Mouse (Mus musculus): Measurements from ENCODE around the gene Cgrrf1. TPM values are rescaled to one million over a fixed set of nuclear protein-coding genes. Genes with fewer than 3 reads are reported as not detected.

Gene Cgrrf1
- polyA plus RNA-seq, 1 experiment from 2014 or later, result 35.3 TPM

DNA sequence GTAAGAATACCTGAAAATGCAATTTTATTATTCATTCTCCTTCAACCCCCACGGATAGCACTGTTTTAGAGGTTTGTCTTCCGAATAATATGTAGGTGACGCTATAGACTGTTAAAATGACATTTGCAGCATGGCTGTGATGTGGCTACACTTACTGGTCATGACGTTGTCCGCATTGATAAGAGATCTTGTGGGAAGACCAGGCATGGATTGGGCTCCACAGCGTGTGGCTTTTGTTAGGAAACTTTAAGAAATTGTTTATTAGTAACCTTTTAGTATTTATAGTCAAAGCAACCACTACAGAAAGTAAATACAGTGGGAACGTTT is 53.5 kb downstream of the Cgrrf1 start:
- ChIA-PET POLR2A (interaction anchor here (1.9 kb wide), 1 partner anchor 80 kb away, joined by 4 read pairs; no protein-coding TSS in a partner anchor), CTCF (interaction anchor here (9.2 kb wide), 1 partner anchor 200 kb away, joined by 90 read pairs; no protein-coding TSS in a partner anchor)
- ATAC-seq (no peak), DNase-seq (ENCODE audit: low read depth, low spot score) (no peak)
- TF ChIP-seq CTCF (IDR thresholded peaks at IDR 0.05), result no peak
- in situ Hi-C loops (cut with MboI; ENCODE audit: low pct_unique_long_range_greater_than_20kb), result loop anchor here (5.0 kb wide), 2 partner anchors 82 to 117 kb away; no protein-coding TSS in a partner anchor
- H3K27me3 ChIP-seq, result no peaks in the 10 kb centered on the region

DNA sequence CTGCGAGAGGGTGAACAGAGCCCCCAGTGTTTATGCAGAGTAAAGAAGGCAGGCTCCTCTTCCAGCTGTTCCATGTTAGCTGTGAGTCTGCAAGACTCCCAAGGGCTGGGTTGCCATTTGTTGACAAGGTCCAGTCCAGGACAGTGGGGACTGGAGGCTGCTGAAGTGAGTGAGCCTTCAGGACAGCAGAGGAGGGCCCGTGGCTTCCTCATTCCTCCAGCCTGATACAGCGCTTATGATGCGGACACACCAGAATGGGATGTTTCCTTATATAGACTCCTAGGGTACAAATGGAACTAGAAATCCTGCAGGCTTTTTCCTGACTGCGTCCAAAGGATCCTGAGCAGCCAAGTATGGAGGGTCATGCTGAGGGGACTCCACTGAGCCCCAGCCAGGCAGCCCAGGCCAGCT is 54.0 kb downstream of the Cgrrf1 start:
- POLR2A ChIA-PET, result interaction anchor here (1.0 kb wide), 1 partner anchor 13 kb away, joined by 3 read pairs; no protein-coding TSS in a partner anchor
- no peaks in the 10 kb centered on the region for H3K27me3 ChIP-seq
- no peak for TF ChIP-seq CTCF (IDR thresholded peaks at IDR 0.05)
- no peak for ATAC-seq
- no peak for DNase-seq (ENCODE audit: low read depth, low spot score)
- in situ Hi-C loops (cut with MboI; ENCODE audit: low pct_unique_long_range_greater_than_20kb), result loop anchor here (5.0 kb wide), 2 partner anchors 81 to 116 kb away; no protein-coding TSS in a partner anchor
- CTCF ChIA-PET, result interaction anchor here (1.5 to 2.4 kb wide), 2 partner anchors 67 to 201 kb away, joined by 3 to 11 read pairs; no protein-coding TSS in a partner anchor

DNA sequence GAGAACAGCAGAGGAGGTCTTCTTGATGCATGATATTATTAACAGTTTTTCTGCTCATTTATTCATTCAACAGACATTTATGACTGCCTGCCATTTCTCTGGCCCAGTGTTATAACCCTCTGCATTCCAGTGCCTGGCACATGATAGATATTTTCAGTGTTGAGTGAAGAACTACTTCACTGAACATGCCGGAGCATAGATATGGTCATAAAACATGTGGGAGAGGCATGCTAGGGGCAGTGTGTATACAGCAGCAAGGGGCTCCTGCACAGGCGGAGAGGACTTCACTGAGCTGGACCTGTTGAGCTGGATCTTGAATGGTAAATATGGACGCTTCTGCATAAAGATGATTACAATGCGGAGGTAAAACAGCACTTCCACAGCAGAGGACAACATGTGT is 57.2 kb downstream of the Cgrrf1 start:
- CTCF ChIA-PET, result no interaction called here
- in situ Hi-C loops (cut with MboI; ENCODE audit: low pct_unique_long_range_greater_than_20kb), result loop anchor here (5.0 kb wide), 2 partner anchors 78 to 113 kb away; no protein-coding TSS in a partner anchor

GRCm38 (mm10) chr14:46893961-46894360 is 62.0 kb downstream of the Cgrrf1 start:
- ChIA-PET CTCF (no interaction called here), POLR2A (no interaction called here)
- TF ChIP-seq CTCF (IDR thresholded peaks at IDR 0.05), result no peak
- in situ Hi-C loops (cut with MboI; ENCODE audit: low pct_unique_long_range_greater_than_20kb), result no loop called here
- DNase-seq (ENCODE audit: low read depth, low spot score) (no peak), ATAC-seq (no peak)
- H3K27me3 ChIP-seq, result no peaks in the 10 kb centered on the region

More for the DNA sequence above, 57.2 kb downstream of the Cgrrf1 start:
- TF ChIP-seq CTCF (IDR thresholded peaks at IDR 0.05), result no peak
- ATAC-seq (no peak), DNase-seq (ENCODE audit: low read depth, low spot score) (no peak)
- H3K27me3 ChIP-seq, result no peaks in the 10 kb centered on the region
- POLR2A ChIA-PET, result no interaction called here

GRCm38 (mm10) chr14:46897953-46898352 is 66.0 kb downstream of the Cgrrf1 start:
- in situ Hi-C loops (cut with MboI; ENCODE audit: low pct_unique_long_range_greater_than_20kb), result no loop called here
- ATAC-seq, result no peak
- no peaks in the 10 kb centered on the region for H3K27me3 ChIP-seq
- no peak for DNase-seq (ENCODE audit: low read depth, low spot score)
- TF ChIP-seq CTCF (IDR thresholded peaks at IDR 0.05), result no peak
- ChIA-PET POLR2A (interaction anchor here (0.9 kb wide), 1 partner anchor 11 kb away, joined by 3 read pairs; no protein-coding TSS in a partner anchor), CTCF (interaction anchor here (0.8 to 1.6 kb wide), 2 partner anchors 10 to 68 kb away, joined by 3 read pairs; no protein-coding TSS in a partner anchor)

DNA sequence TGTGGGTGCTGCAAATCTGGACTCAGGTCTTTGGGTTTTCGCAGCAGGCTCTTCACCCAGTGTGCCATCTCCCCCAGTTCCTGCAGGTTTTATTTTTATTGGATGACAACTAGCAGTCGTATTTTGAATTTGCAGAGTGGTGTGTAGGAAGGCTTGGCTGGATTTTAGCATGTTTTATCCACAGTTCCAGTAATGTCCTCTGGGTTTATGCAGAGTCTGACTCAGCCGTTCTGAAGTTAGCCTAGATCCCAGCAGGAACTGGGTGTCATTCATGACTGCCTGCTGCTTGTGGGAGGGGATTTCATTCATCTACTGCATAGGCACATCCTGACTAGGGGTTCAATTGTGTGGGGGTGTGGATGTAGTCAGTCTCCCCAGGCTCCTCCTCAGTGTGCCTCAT is 66.7 kb downstream of the Cgrrf1 start:
- ChIA-PET CTCF (interaction anchor here (0.8 to 1.2 kb wide), 3 partner anchors 11 to 188 kb away, joined by 3 read pairs; no protein-coding TSS in a partner anchor), POLR2A (interaction anchor here (0.9 kb wide), 1 partner anchor 12 kb away, joined by 3 read pairs; no protein-coding TSS in a partner anchor)
- peak; percentile 53 for ATAC-seq
- in situ Hi-C loops (cut with MboI; ENCODE audit: low pct_unique_long_range_greater_than_20kb), result no loop called here
- peak; percentile 5 for TF ChIP-seq CTCF (IDR thresholded peaks at IDR 0.05)
- H3K27me3 ChIP-seq, result no peaks in the 10 kb centered on the region
- DNase-seq (ENCODE audit: low read depth, low spot score), result no peak

DNA sequence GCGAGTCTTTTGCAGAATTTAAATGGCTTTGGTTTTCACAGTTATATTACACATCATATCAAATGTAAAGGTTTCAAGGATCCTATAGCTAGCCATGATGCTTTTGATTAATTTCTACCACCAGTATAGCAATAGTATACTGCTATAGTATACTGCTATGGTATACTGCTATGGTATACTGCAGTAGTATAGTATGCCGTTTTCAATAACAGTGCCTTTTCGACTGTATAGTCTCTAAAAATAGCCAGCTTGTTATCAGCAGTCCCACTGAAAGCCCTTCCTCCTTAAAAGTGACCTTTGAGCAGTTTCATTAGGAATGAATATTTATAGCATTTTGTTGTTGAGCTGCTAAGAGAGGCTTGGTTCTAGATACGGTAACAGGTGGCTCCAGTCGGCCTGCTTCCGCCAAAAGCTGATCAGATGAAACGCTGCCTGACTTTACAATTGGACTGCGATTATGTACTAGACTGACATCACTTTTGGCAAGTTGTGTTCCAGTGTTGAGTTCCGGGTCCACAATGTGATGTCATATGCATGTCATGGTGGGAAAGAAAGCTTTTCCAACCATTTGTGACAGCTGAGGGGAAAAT is 70.7 kb downstream of the Cgrrf1 start:
- no peak for TF ChIP-seq CTCF (IDR thresholded peaks at IDR 0.05)

More for the DNA sequence above, 70.7 kb downstream of the Cgrrf1 start:
- DNase-seq (ENCODE audit: low read depth, low spot score) (no peak), ATAC-seq (no peak)
- in situ Hi-C loops (cut with MboI; ENCODE audit: low pct_unique_long_range_greater_than_20kb), result no loop called here
- H3K27me3 ChIP-seq, result no peaks in the 10 kb centered on the region
- ChIA-PET POLR2A (no interaction called here), CTCF (no interaction called here)

Other genes starting within 250 kb of the Cgrrf1 start
- 15.0 TPM for gene Cdkn3, start 71.6 kb upstream of the Cgrrf1 start, polyA plus RNA-seq (2021)
- gene Cnih1, start 43.7 kb upstream of the Cgrrf1 start, polyA plus RNA-seq (2021), result 101 TPM
- gene Gmfb, start 9.9 kb upstream of the Cgrrf1 start, polyA plus RNA-seq (2021), result 67.9 TPM
- gene Samd4, start 50.7 kb downstream of the Cgrrf1 start, polyA plus RNA-seq (2021), result 27.8 TPM